Mouse (Mus musculus): ENCODE results near the gene Ctrb1. TPM values are rescaled to one million over a fixed set of nuclear protein-coding genes. Genes with fewer than 3 reads are reported as not detected.
A peak's percentile ranks its signal among the peaks of the same experiment; 100 is the strongest.

Ctrb1 gene
- polyA plus RNA-seq, 1 experiment from 2014 or later, result 5.2 TPM

GRCm38 (mm10) chr8:111704585-111704984 lies 13.8 kb upstream of the Ctrb1 start:
- H3K27ac ChIP-seq, result no peak overlapping the region
- no peak for ATAC-seq (replicated peaks; ENCODE audit: low FRiP score)
- 91% methylated on average over 12 of the region's 12 CpGs for WGBS

GRCm38 (mm10) chr8:111701380-111701779 lies 10.6 kb upstream of the Ctrb1 start:
- H3K27me3 ChIP-seq, result no peaks in the 10 kb centered on the region
- H3K36me3 ChIP-seq, result no peaks in the 10 kb centered on the region
- no peak overlapping the region for H3K27ac ChIP-seq
- no peak overlapping the region for H3K4me3 ChIP-seq (replicated peaks)
- WGBS, result 77% methylated on average over 9 of the region's 9 CpGs
- ATAC-seq (replicated peaks; ENCODE audit: low FRiP score), result no peak
- no peak overlapping the region for H3K4me2 ChIP-seq
- H3K9me3 ChIP-seq (replicated peaks), result no peaks in the 10 kb centered on the region
- peaks cover 5% of the 10 kb centered on the region; the same call in 1 of the 2 replicates for H3K4me1 ChIP-seq
- no peak overlapping the region for H3K9ac ChIP-seq

More at GRCm38 (mm10) chr8:111704585-111704984, 13.8 kb upstream of the Ctrb1 start:
- no peak overlapping the region for H3K4me3 ChIP-seq (replicated peaks)
- H3K9ac ChIP-seq, result no peak overlapping the region
- no peak overlapping the region for H3K4me2 ChIP-seq
- H3K36me3 ChIP-seq, result peaks cover 11% of the 10 kb centered on the region
- no peaks in the 10 kb centered on the region for H3K27me3 ChIP-seq
- H3K4me1 ChIP-seq, result peaks cover 19% of the 10 kb centered on the region
- no peaks in the 10 kb centered on the region for H3K9me3 ChIP-seq (replicated peaks)

GRCm38 (mm10) chr8:111700740-111701139 lies 9.9 kb upstream of the Ctrb1 start:
- H3K4me1 ChIP-seq, result peaks cover 5% of the 10 kb centered on the region; the same call in 1 of the 2 replicates
- no peaks in the 10 kb centered on the region for H3K36me3 ChIP-seq
- no peak overlapping the region for H3K9ac ChIP-seq
- 90% methylated on average over 5 of the region's 5 CpGs for WGBS
- H3K4me3 ChIP-seq (replicated peaks), result no peak overlapping the region
- no peak overlapping the region for H3K4me2 ChIP-seq
- H3K27ac ChIP-seq, result no peak overlapping the region
- ATAC-seq (replicated peaks; ENCODE audit: low FRiP score), result no peak
- no peaks in the 10 kb centered on the region for H3K27me3 ChIP-seq
- H3K9me3 ChIP-seq (replicated peaks), result no peaks in the 10 kb centered on the region

GRCm38 (mm10) chr8:111700201-111700600 lies 9.4 kb upstream of the Ctrb1 start:
- H3K9ac ChIP-seq, result no peak overlapping the region
- ATAC-seq (replicated peaks; ENCODE audit: low FRiP score), result no peak
- peaks cover 3% of the 10 kb centered on the region; the same call in 1 of the 2 replicates for H3K4me1 ChIP-seq
- 78% methylated on average over 3 of the region's 3 CpGs for WGBS
- no peaks in the 10 kb centered on the region for H3K9me3 ChIP-seq (replicated peaks)
- no peaks in the 10 kb centered on the region for H3K36me3 ChIP-seq
- no peaks in the 10 kb centered on the region for H3K27me3 ChIP-seq
- no peak overlapping the region for H3K4me3 ChIP-seq (replicated peaks)
- no peak overlapping the region for H3K27ac ChIP-seq
- no peak overlapping the region for H3K4me2 ChIP-seq

- H3K4me3 ChIP-seq (replicated peaks), result no peak overlapping the region
- no peaks in the 10 kb centered on the region for H3K4me1 ChIP-seq
- no peaks in the 10 kb centered on the region for H3K36me3 ChIP-seq
- H3K4me2 ChIP-seq, result no peak overlapping the region
- no peak for ATAC-seq (replicated peaks; ENCODE audit: low FRiP score)
- H3K27ac ChIP-seq, result no peak overlapping the region
- H3K9me3 ChIP-seq (replicated peaks), result no peaks in the 10 kb centered on the region
- H3K9ac ChIP-seq, result no peak overlapping the region
- H3K27me3 ChIP-seq, result no peaks in the 10 kb centered on the region
- 13% methylated on average over 1 of the region's 1 CpGs for WGBS
These were observed 8.2 kb upstream of the Ctrb1 start for GRCm38 (mm10) chr8:111699035-111699434.

GRCm38 (mm10) chr8:111697655-111698054 lies 6.8 kb upstream of the Ctrb1 start:
- Histone ChIP-seq H3K9ac (no peak overlapping the region), H3K4me3 (replicated peaks) (no peak overlapping the region), H3K27ac (no peak overlapping the region), H3K4me2 (no peak overlapping the region), H3K27me3 (no peaks in the 10 kb centered on the region), H3K4me1 (peaks cover 8% of the 10 kb centered on the region), H3K9me3 (replicated peaks) (no peaks in the 10 kb centered on the region), H3K36me3 (no peaks in the 10 kb centered on the region)
- 82% methylated on average over 10 of the region's 10 CpGs for WGBS
- ATAC-seq (replicated peaks; ENCODE audit: low FRiP score), result no peak

- ATAC-seq (replicated peaks; ENCODE audit: low FRiP score), result no peak
- no peak overlapping the region for H3K4me2 ChIP-seq
- WGBS, result 47% methylated on average over 7 of the region's 7 CpGs
- H3K9me3 ChIP-seq (replicated peaks), result no peaks in the 10 kb centered on the region
- no peak overlapping the region for H3K9ac ChIP-seq
- H3K4me1 ChIP-seq, result peaks cover 8% of the 10 kb centered on the region
- 0 out of 2 replicates have a peak overlapping the region, but pooled peaks have one; percentile 16 for H3K27ac ChIP-seq
- no peak overlapping the region for H3K4me3 ChIP-seq (replicated peaks)
- no peaks in the 10 kb centered on the region for H3K36me3 ChIP-seq
- no peaks in the 10 kb centered on the region for H3K27me3 ChIP-seq
These were observed 4.6 kb upstream of the Ctrb1 start for GRCm38 (mm10) chr8:111695441-111695840.

- Histone ChIP-seq H3K4me1 (peaks cover 8% of the 10 kb centered on the region), H3K4me2 (no peak overlapping the region), H3K9me3 (replicated peaks) (no peaks in the 10 kb centered on the region), H3K27me3 (no peaks in the 10 kb centered on the region), H3K9ac (no peak overlapping the region), H3K27ac (peak overlapping the region; percentile 28; the same call in 1 of the 2 replicates), H3K36me3 (no peaks in the 10 kb centered on the region), H3K4me3 (replicated peaks) (no peak overlapping the region)
- 0 out of 2 replicates have a peak, but pooled peaks have one; percentile 46 for ATAC-seq (replicated peaks; ENCODE audit: low FRiP score)
- WGBS, result 41% methylated on average over 6 of the region's 6 CpGs
These were observed 2.5 kb upstream of the Ctrb1 start for GRCm38 (mm10) chr8:111693261-111693741.

GRCm38 (mm10) chr8:111686881-111687280 lies 3.9 kb downstream of the Ctrb1 start:
- Histone ChIP-seq H3K36me3 (no peaks in the 10 kb centered on the region), H3K9me3 (replicated peaks) (no peaks in the 10 kb centered on the region), H3K4me3 (replicated peaks) (no peak overlapping the region), H3K9ac (no peak overlapping the region), H3K27me3 (no peaks in the 10 kb centered on the region), H3K4me1 (no peaks in the 10 kb centered on the region; the same call in 1 of the 2 replicates), H3K4me2 (no peak overlapping the region), H3K27ac (no peak overlapping the region)
- WGBS, result 81% methylated on average over 13 of the region's 13 CpGs
- ATAC-seq (replicated peaks; ENCODE audit: low FRiP score), result 0 out of 2 replicates have a peak, but pooled peaks have one; percentile 36

GRCm38 (mm10) chr8:111682521-111682920 lies 8.3 kb downstream of the Ctrb1 start:
- WGBS, result 25% methylated on average over 9 of the region's 9 CpGs

GRCm38 (mm10) chr8:111681153-111681552 lies 9.7 kb downstream of the Ctrb1 start:
- H3K4me1 ChIP-seq, result peaks cover 6% of the 10 kb centered on the region; the same call in 1 of the 2 replicates
- no peak for ATAC-seq (replicated peaks; ENCODE audit: low FRiP score)
- H3K9ac ChIP-seq, result no peak overlapping the region
- H3K27me3 ChIP-seq, result no peaks in the 10 kb centered on the region
- no peak overlapping the region for H3K27ac ChIP-seq
- H3K4me2 ChIP-seq, result no peak overlapping the region
- peaks cover 3% of the 10 kb centered on the region; the same call in 1 of the 2 replicates for H3K9me3 ChIP-seq (replicated peaks)
- no peak overlapping the region for H3K4me3 ChIP-seq (replicated peaks)
- WGBS, result 80% methylated on average over 11 of the region's 11 CpGs
- no peaks in the 10 kb centered on the region for H3K36me3 ChIP-seq

More at GRCm38 (mm10) chr8:111682521-111682920, 8.3 kb downstream of the Ctrb1 start:
- Histone ChIP-seq H3K9me3 (replicated peaks) (no peaks in the 10 kb centered on the region), H3K4me3 (replicated peaks) (no peak overlapping the region), H3K36me3 (no peaks in the 10 kb centered on the region), H3K4me2 (no peak overlapping the region), H3K27ac (no peak overlapping the region), H3K4me1 (peaks cover 6% of the 10 kb centered on the region; the same call in 1 of the 2 replicates), H3K27me3 (no peaks in the 10 kb centered on the region), H3K9ac (no peak overlapping the region)
- ATAC-seq (replicated peaks; ENCODE audit: low FRiP score), result no peak

- 0 out of 2 replicates have a peak overlapping the region, but pooled peaks have one; percentile 12 for H3K4me2 ChIP-seq
- peak overlapping the region; percentile 15; the same call in 1 of the 2 replicates for H3K27ac ChIP-seq
- 41% methylated on average over 17 of the region's 17 CpGs for WGBS
- H3K27me3 ChIP-seq, result no peaks in the 10 kb centered on the region
- H3K4me1 ChIP-seq, result peaks cover 6% of the 10 kb centered on the region; the same call in 1 of the 2 replicates
- ATAC-seq (replicated peaks; ENCODE audit: low FRiP score), result no peak
- peaks cover 5% of the 10 kb centered on the region; the same call in 1 of the 2 replicates for H3K9me3 ChIP-seq (replicated peaks)
- 0 out of 2 replicates have a peak overlapping the region, but pooled peaks have one; percentile 5 for H3K4me3 ChIP-seq (replicated peaks)
- H3K9ac ChIP-seq, result no peak overlapping the region
- no peaks in the 10 kb centered on the region for H3K36me3 ChIP-seq
These were observed 10.3 kb downstream of the Ctrb1 start for GRCm38 (mm10) chr8:111680423-111681028.

Measured in kidney, embryonic 15.5 days (tissue).